Mouse (Mus musculus) urinary bladder, postnatal 10 days (tissue): ENCODE results near the gene Jmjd4.
A peak's percentile ranks its signal among the peaks of the same experiment; 100 is the strongest.

ENCODE experiments used
- DNase-seq: peaks from one replicate; pipeline ENCODE4 v3.0.0; 2022; ENCODE audit warnings: low spot score

The Jmjd4 gene

GRCm38 (mm10) chr11:59471413-59472325 is 21.8 kb downstream of the Jmjd4 start:
- DNase-seq, result no peak

GRCm38 (mm10) chr11:59472326-59472677 is 22.5 kb downstream of the Jmjd4 start, which contains the start of gene Zfp867:
TSS of gene Zfp867 (minus strand) at chr11:59472474.
- DNase-seq, result peak; percentile 52

- DNase-seq, result no peak
Observed at GRCm38 (mm10) chr11:59477240-59477639, 27.4 kb downstream of the Jmjd4 start.

- DNase-seq, result no peak
Observed at GRCm38 (mm10) chr11:59483212-59483611, 33.4 kb downstream of the Jmjd4 start.

GRCm38 (mm10) chr11:59485641-59486040 is 35.8 kb downstream of the Jmjd4 start:
- DNase-seq, result no peak

GRCm38 (mm10) chr11:59486222-59486621 is 36.4 kb downstream of the Jmjd4 start:
- DNase-seq, result no peak

GRCm38 (mm10) chr11:59496672-59497310 is 46.9 kb downstream of the Jmjd4 start:
- no peak for DNase-seq

GRCm38 (mm10) chr11:59497747-59498146 is 47.9 kb downstream of the Jmjd4 start:
- DNase-seq, result no peak

- no peak for DNase-seq
Observed at GRCm38 (mm10) chr11:59501978-59502700, 52.3 kb downstream of the Jmjd4 start.

GRCm38 (mm10) chr11:59505351-59505838 is 55.5 kb downstream of the Jmjd4 start:
- DNase-seq, result no peak

- DNase-seq, result peak; percentile 72
Observed at GRCm38 (mm10) chr11:59505839-59506712, 56.2 kb downstream of the Jmjd4 start.

- no peak for DNase-seq
Observed at GRCm38 (mm10) chr11:59506713-59507074, 56.8 kb downstream of the Jmjd4 start.
